Mouse (Mus musculus) retina, postnatal 1 day (tissue): ENCODE results near the gene Brix1.

Experiments used
- DNase-seq: peaks from one replicate; pipeline ENCODE4 v3.0.0-alpha.2; 2012

Brix1 gene

GRCm38 (mm10) chr15:10442275-10442674, 43.5 kb downstream of the Brix1 start:
- DNase-seq: no peak

GRCm38 (mm10) chr15:10441493-10441892, 44.3 kb downstream of the Brix1 start:
- no peak for DNase-seq

- DNase-seq: peak; percentile 9
These were observed 45.8 kb downstream of the Brix1 start for GRCm38 (mm10) chr15:10439963-10440362.

- DNase-seq: no peak
These were observed 48.9 kb downstream of the Brix1 start for GRCm38 (mm10) chr15:10436893-10437292.

GRCm38 (mm10) chr15:10426545-10427266, 59.0 kb downstream of the Brix1 start:
- no peak for DNase-seq

- no peak for DNase-seq
These were observed 59.6 kb downstream of the Brix1 start for GRCm38 (mm10) chr15:10426124-10426523.
